Mouse (Mus musculus) embryonic fibroblast, embryonic 13.5 days (primary cell): Measurements from ENCODE around the gene Cacna1c. TPM values are rescaled to one million over a fixed set of nuclear protein-coding genes. Genes with fewer than 3 reads are reported as not detected.

Experiments
- H3K27ac ChIP-seq: 2 replicates; pipeline ENCODE4 v1.5.1; 2012; ENCODE audit warnings: low read length, control low read depth, inconsistent platforms; ENCODE audit not compliant: insufficient read depth
- H3K4me1 ChIP-seq: 2 replicates; pipeline ENCODE4 v1.6.1; 2011; ENCODE audit warnings: low read length; ENCODE audit not compliant: control insufficient read depth, insufficient read depth
- H3K4me3 ChIP-seq: 2 replicates; pipeline ENCODE4 v1.5.1; 2011; ENCODE audit warnings: mild to moderate bottlenecking, control low read depth, low read length; ENCODE audit not compliant: insufficient read depth
- CTCF ChIP-seq: IDR thresholded peaks from 2 replicates; pipeline ENCODE4 v1.5.1; 2011; ENCODE audit warnings: mild to moderate bottlenecking, control low read depth, low read length, moderate library complexity, borderline replicate concordance; ENCODE audit not compliant: insufficient read depth
- POLR2A ChIP-seq: IDR thresholded peaks from 2 replicates; pipeline ENCODE4 v1.6.1; 2011; ENCODE audit warnings: low read depth, mild to moderate bottlenecking, control low read depth, low read length, moderate library complexity
- polyA plus RNA-seq: library from polyadenylated mRNA; stranded (reverse); fragments of >200 nt; gene quantifications from 2 replicates; pipeline ENCODE4 v1.2.4, GENCODE M21; 2011; ENCODE audit warnings: low read depth; ENCODE audit not compliant: missing spikeins, insufficient read length

The Cacna1c gene
- polyA plus RNA-seq, 1 experiment: 40.7 TPM

- Histone ChIP-seq H3K27ac (peak overlapping the region; percentile 79), H3K4me3 (no peak overlapping the region)
Observed at GRCm38 (mm10) chr6:119052366-119052765, 143.9 kb downstream of the Cacna1c start.

DNA sequence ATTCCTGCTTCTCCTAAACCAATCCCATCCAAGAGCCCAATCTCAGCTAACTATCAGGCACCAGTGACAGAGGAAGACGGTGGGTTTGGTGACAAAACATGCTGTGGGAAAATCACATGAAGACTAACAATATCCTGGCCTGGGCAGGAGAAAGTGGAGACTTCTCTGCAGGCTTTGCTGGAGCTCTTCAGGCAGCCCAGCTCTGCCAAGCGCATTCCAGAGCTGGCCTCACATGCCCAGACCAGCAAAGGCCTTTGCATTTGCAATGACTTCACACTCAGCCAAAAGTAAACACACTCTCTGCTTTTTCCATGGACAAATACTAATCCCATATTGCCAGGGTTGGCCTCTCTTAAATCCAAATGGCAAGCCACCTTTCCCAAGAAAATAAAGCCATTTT is 144.5 kb downstream of the Cacna1c start:
- Histone ChIP-seq H3K27ac (peak overlapping the region; percentile 79), H3K4me1 (peaks cover 8% of the 10 kb centered on the region), H3K4me3 (no peak overlapping the region)
- TF ChIP-seq CTCF (no peak), POLR2A (no peak)

More at GRCm38 (mm10) chr6:119052366-119052765, 143.9 kb downstream of the Cacna1c start:
- H3K4me1 ChIP-seq: peaks cover 8% of the 10 kb centered on the region
- no peak for TF ChIP-seq POLR2A
- TF ChIP-seq CTCF: no peak

DNA sequence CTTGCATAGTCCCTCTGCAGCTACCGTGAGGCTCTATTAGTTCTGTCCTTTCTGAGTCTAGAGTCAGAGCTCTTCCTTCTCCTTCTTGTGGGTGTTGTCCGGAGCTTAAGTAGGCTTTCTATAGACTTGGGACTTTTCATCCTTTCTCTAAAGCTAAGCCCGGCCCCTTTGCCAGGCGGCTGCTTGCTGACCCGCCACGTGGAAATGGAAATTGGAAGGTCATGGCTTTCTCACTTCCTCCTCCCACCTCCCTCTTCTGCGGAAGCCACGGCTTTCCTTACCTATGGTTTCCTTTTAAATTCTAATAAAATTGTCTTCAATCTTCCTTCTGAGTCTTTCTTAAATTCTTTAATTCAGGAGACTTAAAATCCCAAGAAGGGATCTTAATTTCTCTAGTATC is 148.9 kb downstream of the Cacna1c start:
- Histone ChIP-seq H3K4me3 (no peak overlapping the region), H3K4me1 (peaks cover 10% of the 10 kb centered on the region), H3K27ac (no peak overlapping the region)
- TF ChIP-seq POLR2A (no peak), CTCF (no peak)

- peaks cover 11% of the 10 kb centered on the region for H3K4me1 ChIP-seq
- TF ChIP-seq CTCF (no peak), POLR2A (no peak)
- no peak overlapping the region for H3K4me3 ChIP-seq
- no peak overlapping the region for H3K27ac ChIP-seq
Observed at GRCm38 (mm10) chr6:119045498-119045897, 150.7 kb downstream of the Cacna1c start.

GRCm38 (mm10) chr6:119044148-119044547 is 152.1 kb downstream of the Cacna1c start:
- H3K4me3 ChIP-seq: no peak overlapping the region
- TF ChIP-seq CTCF: no peak
- no peak for TF ChIP-seq POLR2A
- no peak overlapping the region for H3K27ac ChIP-seq
- H3K4me1 ChIP-seq: peaks cover 20% of the 10 kb centered on the region

GRCm38 (mm10) chr6:119042803-119043202 is 153.4 kb downstream of the Cacna1c start:
- TF ChIP-seq CTCF (no peak), POLR2A (no peak)
- Histone ChIP-seq H3K4me1 (peaks cover 26% of the 10 kb centered on the region), H3K4me3 (no peak overlapping the region), H3K27ac (no peak overlapping the region)

GRCm38 (mm10) chr6:119040961-119041360 is 155.3 kb downstream of the Cacna1c start:
- Histone ChIP-seq H3K4me3 (no peak overlapping the region), H3K4me1 (peaks cover 26% of the 10 kb centered on the region), H3K27ac (no peak overlapping the region)
- TF ChIP-seq POLR2A: no peak
- no peak for TF ChIP-seq CTCF

DNA sequence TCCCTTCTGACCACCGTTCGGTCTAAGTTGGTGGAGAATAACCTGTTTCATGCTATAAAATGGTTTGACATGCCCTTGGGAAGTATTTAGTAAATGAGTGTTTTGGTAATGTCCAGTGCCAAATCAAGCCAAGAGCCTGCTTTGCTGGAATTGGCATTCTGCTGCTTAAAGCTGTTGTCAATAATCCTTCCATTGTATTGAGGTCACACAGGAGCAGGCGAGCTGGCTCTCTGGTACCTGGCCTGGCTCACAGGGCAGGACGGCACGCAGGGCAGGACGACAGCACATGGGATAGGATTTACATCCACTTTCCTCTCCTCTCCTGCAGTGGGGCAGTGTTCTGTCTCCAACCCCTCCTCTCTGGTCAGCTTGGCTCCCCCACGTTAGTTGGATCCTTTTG is 156.4 kb downstream of the Cacna1c start:
- TF ChIP-seq CTCF: no peak
- no peak for TF ChIP-seq POLR2A
- Histone ChIP-seq H3K4me1 (peaks cover 33% of the 10 kb centered on the region), H3K4me3 (no peak overlapping the region), H3K27ac (no peak overlapping the region)

DNA sequence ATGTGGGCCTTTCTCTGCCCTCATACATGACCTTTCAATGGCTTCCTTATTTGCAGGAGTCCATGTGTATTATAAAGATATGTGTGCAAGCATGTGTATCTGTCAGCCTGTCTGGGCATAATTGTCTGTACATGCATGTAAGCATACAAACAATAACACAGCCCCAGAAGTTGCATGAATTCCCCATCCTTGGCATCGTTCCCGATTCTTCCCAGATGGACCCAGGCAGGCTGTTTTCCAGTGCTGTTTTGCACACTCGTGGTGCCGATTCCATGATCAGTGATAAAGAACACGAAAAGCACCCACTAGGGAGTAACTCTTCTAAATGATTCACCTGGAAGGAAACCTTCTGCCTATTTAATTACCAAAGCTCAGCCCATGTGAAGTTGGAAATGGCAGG is 156.9 kb downstream of the Cacna1c start:
- no peak overlapping the region for H3K27ac ChIP-seq
- TF ChIP-seq POLR2A (no peak), CTCF (no peak)
- H3K4me3 ChIP-seq: no peak overlapping the region
- peaks cover 33% of the 10 kb centered on the region for H3K4me1 ChIP-seq

DNA sequence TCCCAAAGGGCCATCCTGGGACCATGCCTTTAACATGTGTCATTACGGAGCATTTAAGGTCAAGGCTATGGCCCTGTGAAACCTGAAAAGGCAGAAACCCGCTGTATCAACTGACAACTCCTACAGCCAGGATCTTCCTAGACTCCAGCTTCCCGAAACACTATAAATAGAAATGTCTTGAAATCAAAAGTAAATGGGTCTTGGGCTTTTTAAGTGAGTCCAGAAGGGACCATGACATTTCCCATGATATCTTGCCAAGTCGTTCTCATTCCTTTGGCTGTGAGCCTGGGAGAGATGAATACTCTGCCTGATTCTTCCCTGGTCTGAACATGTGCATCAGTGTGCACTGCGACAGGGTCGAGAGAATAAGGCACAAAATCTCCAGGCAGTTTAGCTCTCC is 158.4 kb downstream of the Cacna1c start:
- Histone ChIP-seq H3K4me3 (no peak overlapping the region), H3K4me1 (peaks cover 27% of the 10 kb centered on the region), H3K27ac (peak overlapping the region; percentile 85)
- TF ChIP-seq CTCF: no peak

DNA sequence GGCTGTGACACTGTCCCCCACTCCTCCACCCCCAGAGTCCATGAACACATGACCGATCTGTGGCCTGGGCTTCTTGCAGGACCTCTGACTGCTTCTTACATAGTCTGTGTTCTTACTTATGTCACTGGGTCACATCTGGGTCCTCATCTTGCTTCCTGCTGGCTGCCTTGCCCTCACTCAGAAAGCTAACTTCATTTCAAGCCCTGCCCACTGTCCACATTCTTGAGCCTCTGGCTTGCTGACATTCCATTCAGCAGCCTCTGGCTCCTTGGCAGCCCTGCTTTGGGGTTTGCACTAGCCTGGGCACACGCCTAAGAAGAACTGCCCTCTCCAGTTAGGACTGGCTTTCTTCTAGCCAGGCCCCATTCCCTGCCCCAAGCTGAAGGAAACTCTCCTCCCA is 159.2 kb downstream of the Cacna1c start:
- Histone ChIP-seq H3K27ac (peak overlapping the region; percentile 85), H3K4me3 (no peak overlapping the region), H3K4me1 (peaks cover 27% of the 10 kb centered on the region)
- no peak for TF ChIP-seq CTCF
- TF ChIP-seq POLR2A: no peak
